Mouse (Mus musculus): ENCODE measurements around the gene Gm17662.

DNA sequence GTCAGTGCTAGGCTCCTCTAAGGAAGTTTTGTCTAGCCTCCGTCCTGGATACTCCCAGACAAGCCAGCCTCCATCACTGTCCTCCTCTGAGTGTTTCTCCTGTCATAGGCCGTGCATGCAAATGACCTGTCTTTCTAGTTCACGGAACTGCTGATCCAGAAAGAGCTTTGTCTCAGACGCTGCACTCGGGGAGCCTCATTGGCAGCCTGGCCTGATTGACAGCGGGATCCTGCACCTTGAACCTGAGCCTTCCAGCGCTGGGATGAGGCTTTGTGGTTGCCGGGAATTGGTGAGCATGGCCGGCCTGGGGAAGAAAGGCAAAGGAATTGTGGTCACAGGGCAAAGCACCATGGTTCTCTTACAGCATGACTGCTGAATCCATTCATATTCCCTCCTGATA lies 30.4 kb downstream of the Gm17662 start:
- no peak for TF ChIP-seq CTCF (IDR thresholded peaks at IDR 0.05; ENCODE audit: control insufficient read depth, insufficient read depth, insufficient replicate concordance, low read depth, low read length)
- TF ChIP-seq POLR2A (IDR thresholded peaks at IDR 0.05; ENCODE audit: control insufficient read depth, low read depth, low read length): no peak

Data from testis, adult 2 months (tissue).